Mouse (Mus musculus): ENCODE data around the gene Kcnd2.

Kcnd2 gene

DNA sequence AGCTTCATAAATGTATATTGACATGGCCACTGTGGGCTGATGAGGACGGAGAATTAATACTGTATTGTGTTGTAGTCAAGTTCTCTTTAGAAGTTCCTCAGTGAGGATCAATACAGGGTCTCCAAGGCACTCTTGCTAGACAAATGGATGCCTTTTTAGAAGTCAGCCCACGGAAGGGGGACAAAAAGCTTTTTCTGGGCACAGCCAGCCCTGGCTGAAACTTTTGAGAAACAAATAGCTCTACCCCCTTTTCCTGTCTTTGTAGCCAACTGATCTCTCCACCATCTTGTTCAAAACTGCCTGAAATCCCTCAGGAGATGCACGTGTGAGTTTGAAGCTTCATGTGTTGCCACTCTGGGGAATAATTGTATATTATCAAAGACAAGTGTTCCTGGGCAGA, 482.3 kb downstream of the Kcnd2 start:
- DNase-seq: no peak

DNA sequence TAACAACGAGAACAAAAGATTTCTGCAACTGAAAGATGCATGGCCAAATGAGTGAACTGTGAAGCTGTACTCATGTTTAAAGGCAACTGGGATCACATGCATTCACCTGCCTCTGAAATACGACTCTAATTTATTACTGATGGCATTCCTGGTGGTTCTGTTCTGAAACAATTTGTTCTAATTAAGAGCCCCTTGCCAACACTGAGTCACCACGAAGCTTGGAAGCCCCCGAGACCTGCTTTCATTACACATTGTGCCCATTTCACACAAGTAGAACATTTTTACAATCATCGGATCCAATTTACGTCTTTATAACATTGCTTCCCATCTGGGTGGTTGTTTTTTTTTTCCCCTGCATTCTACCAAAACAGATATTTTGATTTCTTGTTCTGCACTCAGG, 485.8 kb downstream of the Kcnd2 start:
- no peak for DNase-seq

DNA sequence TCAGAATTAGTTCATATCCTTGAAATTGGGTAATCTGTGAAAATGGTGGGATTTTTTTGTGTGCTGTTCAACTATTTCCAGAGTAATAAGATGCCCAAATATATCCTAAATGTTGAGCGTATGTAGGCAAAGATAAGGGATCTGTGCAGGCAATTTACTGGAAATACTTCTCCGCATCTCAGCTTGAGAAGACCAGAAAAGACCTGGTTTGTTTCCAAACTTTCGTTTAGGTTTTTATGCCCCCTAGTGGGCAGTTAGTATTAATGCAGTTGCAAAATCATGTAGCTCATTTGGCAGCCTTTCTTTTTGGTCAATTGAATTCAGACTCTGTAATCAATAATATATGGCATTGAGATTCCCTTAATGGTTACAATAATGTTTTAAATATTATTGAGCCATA, 493.9 kb downstream of the Kcnd2 start:
- DNase-seq: peak; percentile 70

DNA sequence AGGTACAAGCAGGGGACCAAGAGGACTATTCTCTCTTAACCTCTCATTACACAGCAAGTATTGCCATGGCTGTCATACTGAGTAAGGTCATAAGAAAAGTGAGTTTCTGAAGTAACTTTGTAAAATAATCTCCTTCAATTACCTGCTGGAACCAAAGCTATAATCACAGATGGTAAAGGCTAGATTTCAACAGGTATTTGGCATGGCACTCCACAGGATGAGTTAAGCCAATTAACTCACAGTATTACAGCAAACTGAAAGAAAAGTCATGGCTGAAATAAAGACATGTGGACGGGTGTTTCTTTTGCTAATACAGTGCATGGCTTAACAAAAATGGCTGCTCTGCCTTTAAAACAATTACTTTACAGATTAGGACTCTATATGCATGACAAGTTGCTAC, 503.8 kb downstream of the Kcnd2 start:
- no peak for DNase-seq

DNA sequence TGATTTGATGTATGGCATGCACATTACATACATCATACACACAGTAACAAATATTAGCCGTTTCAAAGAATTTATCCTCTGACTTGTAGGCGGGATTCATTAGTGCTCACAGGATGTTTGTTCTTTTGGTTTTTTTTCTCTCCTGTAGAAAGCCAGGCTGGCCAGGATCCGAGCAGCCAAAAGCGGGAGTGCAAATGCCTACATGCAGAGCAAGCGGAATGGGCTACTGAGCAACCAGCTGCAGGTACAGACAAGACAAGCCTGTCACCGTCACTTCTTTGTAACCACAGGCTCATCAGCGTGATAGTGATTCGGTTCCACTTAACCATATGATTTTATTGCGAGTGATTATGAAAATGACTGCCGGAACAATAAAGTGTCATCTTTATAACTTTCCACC, 506.9 kb downstream of the Kcnd2 start:
- no peak for DNase-seq

DNA sequence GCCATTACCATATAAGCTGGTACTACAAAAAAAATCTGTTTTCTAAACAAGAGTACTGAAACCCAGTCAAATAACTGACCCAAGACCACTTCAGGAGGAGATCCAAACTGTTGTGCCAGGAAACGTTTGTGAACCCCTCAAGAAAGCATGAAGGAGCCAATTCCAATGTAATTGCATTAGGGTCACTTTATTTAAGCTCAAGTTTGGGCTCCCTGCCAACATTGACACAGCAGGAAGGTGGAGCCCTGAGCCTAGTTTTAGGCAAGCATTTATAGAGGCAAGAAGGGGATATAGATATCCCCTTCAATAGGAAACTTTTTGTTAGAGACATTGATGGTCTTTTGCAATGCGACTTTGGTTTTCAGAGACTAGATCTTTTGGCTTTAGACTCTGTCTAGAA, 525.3 kb downstream of the Kcnd2 start:
- no peak for DNase-seq

DNA sequence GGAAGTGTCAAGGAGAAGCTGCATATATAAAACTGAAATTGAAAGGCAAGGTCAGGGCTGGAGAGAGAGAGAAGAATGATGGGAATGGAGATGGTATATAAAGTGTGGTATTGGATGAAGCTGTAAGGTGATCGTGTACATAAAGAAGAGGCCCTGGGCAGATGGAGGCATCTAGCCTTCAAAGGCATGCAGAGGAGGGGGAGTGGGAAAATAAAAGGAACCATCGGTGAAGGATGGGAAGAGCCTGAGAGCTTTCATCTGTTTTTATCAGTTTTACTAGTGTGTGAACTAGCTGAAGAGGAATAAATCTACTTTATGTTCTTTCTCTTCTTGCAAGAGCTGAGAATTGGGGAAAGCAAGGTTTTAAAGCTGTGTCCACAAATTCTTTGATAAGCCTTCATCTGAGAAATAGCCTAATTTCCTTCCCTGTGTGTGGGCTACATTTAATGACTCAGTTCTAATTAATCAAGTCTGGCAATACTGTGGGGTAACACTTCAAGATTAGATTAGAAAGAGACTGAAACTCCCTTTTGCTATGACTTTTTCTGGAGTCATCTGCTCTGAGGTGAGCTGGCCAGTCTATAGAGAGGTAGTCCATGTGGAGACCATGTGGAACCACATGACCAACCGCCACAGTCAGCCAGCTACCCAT, 529.4 kb downstream of the Kcnd2 start:
- no peak for DNase-seq

DNA sequence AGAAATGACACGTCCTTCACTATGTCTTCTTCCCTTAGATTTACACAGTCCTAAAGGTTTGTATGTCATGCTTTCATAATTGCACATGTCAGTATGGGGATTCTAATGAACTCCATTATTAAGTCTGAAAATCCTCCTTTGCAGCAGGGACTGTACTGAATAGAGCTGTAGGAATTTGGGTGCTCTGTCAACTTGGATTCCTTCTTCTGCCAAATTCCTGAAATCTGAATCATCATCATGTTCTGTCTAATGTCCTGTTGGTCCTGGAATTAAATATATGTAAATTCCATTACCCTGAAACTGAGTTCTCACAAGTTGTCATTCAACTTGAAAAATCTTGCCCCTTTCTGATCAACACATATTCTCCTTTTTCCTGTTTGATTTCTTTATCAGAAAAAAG, 532.2 kb downstream of the Kcnd2 start:
- DNase-seq: no peak

DNA sequence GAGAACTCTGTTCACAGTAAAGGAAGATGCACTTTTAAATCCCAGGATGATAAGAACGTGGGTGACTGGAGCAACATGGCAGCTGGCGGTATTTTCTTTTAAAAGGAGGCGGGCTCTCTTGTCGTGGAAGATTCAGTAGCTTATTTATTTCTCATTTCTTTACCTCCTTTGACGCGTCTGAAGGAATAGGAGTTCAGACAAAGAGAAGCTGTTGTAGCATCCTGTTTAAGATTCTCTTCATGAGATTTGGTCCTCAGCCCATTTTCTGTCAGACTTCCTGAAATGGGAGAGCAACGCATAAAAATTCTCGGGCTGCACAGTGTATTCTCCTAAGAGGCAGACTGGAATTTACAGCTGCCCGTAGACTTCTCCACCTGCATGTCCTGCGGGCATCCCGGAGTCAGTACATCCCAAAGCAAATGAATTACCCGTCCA, 552.5 kb downstream of the Kcnd2 start:
- no peak for DNase-seq

DNA sequence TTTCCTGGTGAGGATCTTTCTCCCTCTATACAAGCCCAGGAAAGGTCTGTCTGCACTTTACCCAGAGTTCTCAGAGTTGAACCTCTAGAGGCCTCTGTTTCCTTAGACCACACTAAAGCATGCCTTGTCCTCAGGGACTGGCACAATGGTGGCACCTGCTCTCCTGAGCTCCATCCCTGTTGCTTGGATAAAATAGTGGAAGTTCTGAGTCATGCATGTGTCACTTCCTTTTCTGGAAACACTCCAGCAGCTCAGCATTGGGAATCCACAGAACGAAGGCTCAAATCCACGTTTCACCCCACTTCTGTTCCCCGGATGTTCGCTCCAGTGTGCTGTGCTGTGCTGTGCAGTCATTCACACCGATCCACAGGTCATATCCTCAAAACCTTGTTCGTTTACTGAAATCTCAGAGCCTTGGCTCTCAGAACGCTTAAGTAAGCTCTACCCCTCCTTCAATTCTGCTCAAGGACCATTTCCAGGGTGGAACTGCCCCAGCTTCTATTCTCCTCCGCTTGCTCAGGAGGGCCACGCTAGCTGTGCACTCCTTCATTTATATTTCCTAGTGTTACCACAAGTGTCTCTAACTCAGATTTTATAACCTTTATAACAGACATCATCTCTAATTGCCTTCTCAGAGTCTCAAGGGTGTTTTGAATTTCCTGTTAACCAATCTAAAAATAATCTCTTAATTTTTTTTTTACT, 553.6 kb downstream of the Kcnd2 start:
- DNase-seq: no peak

DNA sequence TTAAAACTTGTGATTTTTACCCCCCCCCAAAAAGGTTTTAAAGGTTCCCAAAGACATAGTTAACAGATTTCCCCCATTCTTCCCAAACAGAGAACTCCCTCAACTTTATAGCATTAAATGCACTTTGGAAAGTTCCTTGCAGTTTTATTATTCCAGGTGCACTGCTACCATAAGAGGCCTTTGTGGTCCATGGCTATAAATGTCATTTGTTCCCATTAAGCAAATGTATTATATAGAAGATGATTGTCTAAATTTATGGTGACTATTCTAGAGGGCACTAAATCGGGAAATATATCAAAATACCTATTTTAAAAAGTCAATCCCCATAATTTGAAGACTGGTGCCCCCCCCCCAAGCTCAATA, 554.1 kb downstream of the Kcnd2 start:
- no peak for DNase-seq

DNA sequence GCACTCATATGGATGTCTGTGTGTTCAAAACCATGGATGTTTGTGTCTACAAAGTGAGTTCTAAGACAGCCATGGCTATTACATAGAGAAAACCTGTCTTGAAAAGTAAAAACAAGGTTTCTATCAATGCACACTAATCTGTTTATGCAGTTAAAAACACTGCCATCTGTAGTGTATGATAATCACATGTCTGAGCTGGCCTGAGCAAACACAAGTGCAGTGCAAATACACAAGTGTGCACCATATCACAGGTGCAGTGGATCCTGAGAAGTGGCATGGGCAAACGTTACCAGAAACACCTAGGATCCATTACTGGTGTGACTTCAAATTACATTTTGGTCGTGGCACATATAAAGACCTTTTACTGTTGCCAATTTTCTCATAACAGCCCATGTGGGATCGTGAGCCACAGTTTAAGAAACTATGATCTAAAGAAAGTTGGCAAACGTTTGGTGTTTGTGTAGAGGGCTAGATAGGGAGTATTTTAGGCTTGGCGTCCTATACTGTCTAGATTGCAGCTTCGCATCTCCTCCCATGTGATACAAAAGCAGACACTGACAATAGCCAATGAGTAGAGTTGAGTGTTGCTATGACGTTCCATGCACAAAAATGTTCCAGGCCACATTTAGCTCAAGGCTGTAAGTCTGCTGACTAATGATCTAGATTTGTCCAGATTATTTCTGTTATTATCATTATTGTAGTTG, 559.1 kb downstream of the Kcnd2 start:
- DNase-seq: no peak

All from embryo, embryonic 11 days (tissue).